In genomic region chr19:36698200-36698599, GRCm38 (mm10) we compare ENCODE assay signal across 19 mouse cellular contexts. TPM values are rescaled to one million over a fixed set of nuclear protein-coding genes. Genes with fewer than 3 reads are reported as not detected.
A peak's percentile ranks its signal among the peaks of the same experiment; 100 is the strongest.
DNase-seq lines count a peak whose midpoint lies in the region; ATAC-seq and TF ChIP-seq lines count a peak whose summit lies in the region.
"Had no signal": no experiment of that assay in that cellular context is flagged by ENCODE, and none has a peak within 500 bp of the region (broad histone marks: within the 10 kb centered on the region; RNA-seq: fewer than 3 reads in every experiment).

No protein-coding gene starts in this region.

- no peaks in the 10 kb centered on the region for H3K27me3 ChIP-seq in heart, embryonic 13.5 days (replicated peaks)
- no peaks in the 10 kb centered on the region for H3K27me3 ChIP-seq in neural tube, embryonic 15.5 days (replicated peaks)
- H3K27me3 ChIP-seq: CH12.LX; embryonic facial prominence, embryonic 12.5 days; forebrain, embryonic 12.5 days; hindbrain, embryonic 15.5 days; Patski had no signal

- H3K36me3 ChIP-seq in heart, embryonic 13.5 days = no peaks in the 10 kb centered on the region
- no peaks in the 10 kb centered on the region for H3K36me3 ChIP-seq in neural tube, embryonic 15.5 days
- H3K36me3 ChIP-seq: embryonic facial prominence, embryonic 12.5 days; forebrain, embryonic 12.5 days; hindbrain, embryonic 15.5 days had no signal

- no peak for TF ChIP-seq CTCF in gastrocnemius, adult 2 months (IDR thresholded peaks at IDR 0.05)

- 50% methylated on average over 3 of the region's 3 CpGs for WGBS in heart, embryonic 13.5 days
- WGBS in neural tube, embryonic 15.5 days = 84% methylated on average over 3 of the region's 3 CpGs

- peaks cover 3% of the 10 kb centered on the region; the same call in 1 of the 2 replicates for H3K9me3 ChIP-seq in heart, embryonic 13.5 days
- H3K9me3 ChIP-seq in neural tube, embryonic 15.5 days (replicated peaks) = no peaks in the 10 kb centered on the region
- H3K9me3 ChIP-seq: embryonic facial prominence, embryonic 12.5 days; hindbrain, embryonic 15.5 days had no signal

- peak overlapping the region; percentile 89 for H3K27ac ChIP-seq in gastrocnemius, adult 2 months
- H3K27ac ChIP-seq in heart, embryonic 13.5 days (replicated peaks) = peak overlapping the region; percentile 97; the same call in 1 of the 2 replicates
- 0 out of 2 replicates have a peak overlapping the region, but pooled peaks have one; percentile 75 for H3K27ac ChIP-seq in neural tube, embryonic 15.5 days (replicated peaks)
- H3K27ac ChIP-seq: embryonic facial prominence, embryonic 12.5 days; forebrain, embryonic 12.5 days had no signal

- peak; percentile 60 for DNase-seq in gastrocnemius, adult 2 months
- DNase-seq in gastrocnemius, postnatal 10 days = no peak
- no peak for DNase-seq in heart, postnatal 14 days
- no peak for DNase-seq in neural tube, embryonic 10.5 days (ENCODE audit: extremely low spot score, low spot score)
- DNase-seq: adrenal gland, postnatal 14 days; cerebellum, adult 11-12 months; cerebellum, adult 9-10 months; cerebellum, postnatal 25 days; kidney, adult 2 months had no signal

- H3K4me3 ChIP-seq in gastrocnemius, adult 2 months = no peak overlapping the region
- H3K4me3 ChIP-seq in heart, embryonic 13.5 days = no peak overlapping the region
- H3K4me3 ChIP-seq in neural tube, embryonic 15.5 days (replicated peaks) = no peak overlapping the region
- H3K4me3 ChIP-seq: embryonic facial prominence, embryonic 12.5 days; forebrain, embryonic 12.5 days; hindbrain, embryonic 15.5 days had no signal

- H3K4me1 ChIP-seq in heart, embryonic 13.5 days = peaks cover 63% of the 10 kb centered on the region
- peaks cover 9% of the 10 kb centered on the region; the same call in 1 of the 2 replicates for H3K4me1 ChIP-seq in neural tube, embryonic 15.5 days

- no peak overlapping the region for H3K4me2 ChIP-seq in heart, embryonic 13.5 days
- H3K4me2 ChIP-seq in neural tube, embryonic 15.5 days = no peak overlapping the region
- H3K4me2 ChIP-seq: embryonic facial prominence, embryonic 12.5 days; forebrain, embryonic 12.5 days; hindbrain, embryonic 15.5 days had no signal

- no peak for ATAC-seq in heart, embryonic 13.5 days (ENCODE audit: extremely low read depth, insufficient number of reproducible peaks, low FRiP score, low TSS enrichment)
- no peak for ATAC-seq in neural tube, embryonic 15.5 days (ENCODE audit: low FRiP score)
- ATAC-seq: activated CD4-positive, CD25-positive, alpha-beta regulatory T cell, adult 4 months; forebrain, embryonic 16.5 days; intestine, embryonic 16.5 days; Patski had no signal

- H3K9ac ChIP-seq in heart, embryonic 13.5 days = no peak overlapping the region
- H3K9ac ChIP-seq in neural tube, embryonic 15.5 days (replicated peaks) = no peak overlapping the region
- H3K9ac ChIP-seq: embryonic facial prominence, embryonic 12.5 days; forebrain, embryonic 12.5 days; hindbrain, embryonic 15.5 days had no signal

- intact Hi-C loops in gastrocnemius, adult 2 months (cut with DNase I) = loop anchor here (2.0 kb wide), 1 partner anchor 29 kb away; no protein-coding TSS in a partner anchor
- intact Hi-C loops in heart, postnatal 14 days (cut with DNase I) = no loop called here

RNA-seq across cellular contexts. Expression of gene Ppp1r3c, which starts 38.3 kb away (rescaled TPM):
- 100 to 1,000 TPM; 675 to 775 TPM for total RNA-seq in gastrocnemius, adult 2 months (2021)
- total RNA-seq in gastrocnemius, postnatal 10 days (2021) = 100 to 1,000 TPM in 1 of 2 experiments, 10 to 100 TPM in 1; 85.4 to 102 TPM
- polyA plus RNA-seq in heart, embryonic 13.5 days (2015; fragmentation: Nextera tagmentation; extraction: Ambion mirVana) = 49.2 and 64.7 TPM in 2 replicates
- total RNA-seq in heart, postnatal 14 days (2021) = 10 to 100 TPM; 91.5 to 98.3 TPM
- 21.9 and 24.6 TPM in 2 replicates for polyA plus RNA-seq in neural tube, embryonic 15.5 days (2015; fragmentation: Nextera tagmentation; extraction: Ambion mirVana)
- total RNA-seq: CH12.LX had no signal
- polyA plus RNA-seq: activated CD4-positive, CD25-positive, alpha-beta regulatory T cell, adult 4 months had no signal

Comparison
In these comparisons a context has a peak if more than half of its experiments do, and no peak if none do; other contexts are left out.
1. RNA of gene Ppp1r3c, which starts 38.3 kb away (total RNA-seq): 675 to 775 TPM in gastrocnemius, adult 2 months; 85.4 to 102 TPM in gastrocnemius, postnatal 10 days and 91.5 to 98.3 TPM in heart, postnatal 14 days; every median in the first group is over 4 times any median in the second.
2. Peak in every context shown above with its lines, with median percentiles within 50 percentile points of each other: H3K27ac ChIP-seq.